In genomic region chr4:120544896-120545295, GRCm38 (mm10) we compare ENCODE assay signal across 31 mouse cellular contexts. TPM values are rescaled to one million over a fixed set of nuclear protein-coding genes. Genes with fewer than 3 reads are reported as not detected.
DNase-seq lines count a peak whose midpoint lies in the region; TF ChIP-seq lines count a peak whose summit lies in the region.
"Had no signal": no experiment of that assay in that cellular context is flagged by ENCODE, and none has a peak within 500 bp of the region (broad histone marks: within the 10 kb centered on the region; RNA-seq: fewer than 3 reads in every experiment).

No protein-coding gene starts in this region.

- WGBS in heart, adult 2 months: 86% methylated on average over 1 of the region's 1 CpGs

- intact Hi-C loops in heart, adult 2 months (cut with DNase I): no loop called here

- no peaks in the 10 kb centered on the region for H3K27me3 ChIP-seq in heart, adult 2 months (ENCODE audit: control insufficient read depth, insufficient read depth, low read length)
- H3K27me3 ChIP-seq: CH12.LX, Patski had no signal

- TF ChIP-seq EP300 in heart, adult 2 months (IDR thresholded peaks at IDR 0.05; ENCODE audit: insufficient read depth, low read depth, low read length): no peak

- no peak for TF ChIP-seq POLR2A in embryonic fibroblast, embryonic 13.5 days (IDR thresholded peaks at IDR 0.05; ENCODE audit: low read depth, low read length)
- no peak for TF ChIP-seq POLR2A in heart, adult 2 months (IDR thresholded peaks at IDR 0.05; ENCODE audit: insufficient read depth, low read depth, low read length)

- no peaks in the 10 kb centered on the region for H3K79me2 ChIP-seq in heart, adult 2 months (replicated peaks; ENCODE audit: control insufficient read depth, insufficient read depth, low read length)

- H3K4me3 ChIP-seq in embryonic fibroblast, embryonic 13.5 days (ENCODE audit: insufficient read depth, low read length): no peak overlapping the region
- H3K4me3 ChIP-seq in heart, adult 2 months: no peak overlapping the region

- DNase-seq in 3T3-L1 (ENCODE audit: low read depth, low spot score) (peak; percentile 51), NIH3T3 (ENCODE audit: low read depth) (peak; percentile 75)
- peak; percentile 36 for DNase-seq in Muller cell, postnatal 12 days (ENCODE audit: inconsistent ontology term)
- DNase-seq in heart, adult 2 months: no peak
- no peak for DNase-seq in layer of hippocampus, adult 18-20 months (ENCODE audit: low spot score in 2 of 2)
- DNase-seq in heart, adult 8-10 months (ENCODE audit: low spot score): no peak
- no peak for DNase-seq in thymus, postnatal 25 days
- DNase-seq: adrenal gland, adult 2 months; adrenal gland, adult 8-10 months; adrenal gland, postnatal 10 days; adrenal gland, postnatal 14 days; adrenal gland, postnatal 25 days; adrenal gland, postnatal 36 days; B cell, adult 2 months; cerebellum, adult 11 months; cerebellum, adult 11-12 months; cerebellum, adult 18-20 months; cerebellum, adult 2 months; cerebellum, adult 8-10 months had no signal

- H3K27ac ChIP-seq in embryonic fibroblast, embryonic 13.5 days (ENCODE audit: insufficient read depth, low read length): peak overlapping the region; percentile 79; the same call in 1 of the 2 replicates
- no peak overlapping the region for H3K27ac ChIP-seq in heart, adult 2 months

- no peak overlapping the region for H3K9ac ChIP-seq in heart, adult 2 months (ENCODE audit: low read depth, low read length)

- TF ChIP-seq CTCF in embryonic fibroblast, embryonic 13.5 days (IDR thresholded peaks at IDR 0.05; ENCODE audit: borderline replicate concordance, insufficient read depth, low read length): no peak
- TF ChIP-seq CTCF in heart, adult 2 months (IDR thresholded peaks at IDR 0.05): no peak

- 0 out of 2 replicates have a peak, but pooled peaks cover 2% of the 10 kb centered on the region for H3K4me1 ChIP-seq in embryonic fibroblast, embryonic 13.5 days (ENCODE audit: control insufficient read depth, insufficient read depth, low read length)
- H3K4me1 ChIP-seq in heart, adult 2 months (ENCODE audit: control insufficient read depth, insufficient read depth, low read length): no peaks in the 10 kb centered on the region

- peaks cover 2% of the 10 kb centered on the region; the same call in 1 of the 2 replicates for H3K36me3 ChIP-seq in heart, adult 2 months (ENCODE audit: control insufficient read depth, insufficient read depth, low read length)

RNA-seq across cellular contexts. Expression of gene Slfnl1, which starts 12.9 kb away (rescaled TPM):
- polyA plus RNA-seq in embryonic fibroblast, embryonic 13.5 days (2011; ENCODE audit: insufficient read length, low read depth, missing spikeins): 0.30 TPM in 1 of 2 replicates, not detected in the other
- total RNA-seq in heart, adult 2 months (2021): not detected
- polyA plus RNA-seq in heart, adult 2 months (2012; rRNA removed): 0.18 and 0.31 TPM in 2 replicates
- under 1 TPM; 0.17 to 0.36 TPM for total RNA-seq in layer of hippocampus, adult 18-20 months (2021)
- total RNA-seq in heart, adult 8-10 months (2022): under 1 TPM in 3 of 4 experiments, not detected in 1; 0.14 to 0.35 (median 0.16) TPM
- total RNA-seq: adrenal gland, adult 18-20 months; ES-E14; G1E; MEL had no signal
- polyA plus RNA-seq: activated CD4-positive, CD25-positive, alpha-beta regulatory T cell, adult 4 months; CD4-positive, CD25-positive, alpha-beta regulatory T cell, adult 4 months; G1E had no signal

RNA-seq across cellular contexts. Expression of gene Ctps, which starts 25.2 kb away (rescaled TPM):
- polyA plus RNA-seq in embryonic fibroblast, embryonic 13.5 days (2011; ENCODE audit: insufficient read length, low read depth, missing spikeins): 95.9 and 98.3 TPM in 2 replicates
- 10 to 100 TPM; 30.0 to 31.1 TPM for total RNA-seq in heart, adult 2 months (2021)
- 12.5 and 23.9 TPM in 2 replicates for polyA plus RNA-seq in heart, adult 2 months (2012; rRNA removed)
- 10 to 100 TPM; 33.4 to 34.1 TPM for total RNA-seq in layer of hippocampus, adult 18-20 months (2021)
- 10 to 100 TPM; 27.7 to 31.2 (median 28.0) TPM for total RNA-seq in heart, adult 8-10 months (2022)

RNA-seq across cellular contexts. Expression of gene Gm8439, which starts 43.6 kb away (rescaled TPM):
- polyA plus RNA-seq in embryonic fibroblast, embryonic 13.5 days (2011; ENCODE audit: insufficient read length, low read depth, missing spikeins): not detected in 2 replicates
- not detected for total RNA-seq in heart, adult 2 months (2021)
- not detected in 2 replicates for polyA plus RNA-seq in heart, adult 2 months (2012; rRNA removed)
- total RNA-seq in layer of hippocampus, adult 18-20 months (2021): not detected
- total RNA-seq in heart, adult 8-10 months (2022): not detected
- total RNA-seq: adrenal gland, adult 18-20 months; adrenal gland, adult 2 months; adrenal gland, adult 8-10 months; adrenal gland, postnatal 10 days; adrenal gland, postnatal 14 days; adrenal gland, postnatal 25 days; adrenal gland, postnatal 36 days; adrenal gland, postnatal 4 days; CH12.LX; ES-E14; G1E; MEL had no signal
- polyA plus RNA-seq: activated CD4-positive, CD25-positive, alpha-beta regulatory T cell, adult 4 months; adrenal gland, adult 2 months; brain, embryonic 14.5 days; C2C12; cerebellum, adult 2 months; G1E; Patski had no signal

Comparison
In these comparisons a context has a peak if more than half of its experiments do, and no peak if none do; other contexts are left out.
1. DNase-seq: peak in 3T3-L1 (single experiment), Muller cell, postnatal 12 days (single experiment) and NIH3T3 (single experiment); none in heart, adult 2 months (0 of 2), layer of hippocampus, adult 18-20 months (0 of 2), heart, adult 8-10 months (single experiment) and thymus, postnatal 25 days (single experiment).